Comparison of ENCODE assay signal across 13 mouse cellular contexts in the genomic region with DNA sequence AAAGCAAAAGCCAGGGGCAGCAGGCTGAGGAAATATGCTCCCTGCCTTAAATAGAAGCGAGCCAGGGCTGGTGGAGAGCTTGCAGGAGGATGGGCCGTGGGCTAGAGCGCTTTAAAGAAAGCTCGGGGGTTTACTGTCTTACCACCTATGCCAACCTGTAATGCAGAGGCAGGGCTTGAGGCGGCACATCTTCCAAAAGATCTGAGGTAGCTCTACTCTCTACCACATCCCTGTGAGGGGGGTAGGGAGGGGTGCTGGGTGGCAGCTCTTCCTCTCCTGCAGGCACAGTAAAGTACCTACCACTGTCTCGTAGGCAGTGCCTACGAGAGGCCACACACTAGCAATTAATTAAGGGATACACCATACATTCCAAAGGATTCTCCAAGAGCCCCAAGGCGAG. TPM values are rescaled to one million over a fixed set of nuclear protein-coding genes. Genes with fewer than 3 reads are reported as not detected.
A peak's percentile ranks its signal among the peaks of the same experiment; 100 is the strongest.
DNase-seq lines count a peak whose midpoint lies in the region; ATAC-seq lines count a peak whose summit lies in the region.
"Had no signal": no experiment of that assay in that cellular context is flagged by ENCODE, and none has a peak within 500 bp of the region (broad histone marks: within the 10 kb centered on the region; RNA-seq: fewer than 3 reads in every experiment).

No protein-coding gene starts in this region.

- H3K36me3 ChIP-seq in heart, embryonic 13.5 days: no peaks in the 10 kb centered on the region
- H3K36me3 ChIP-seq in lung, embryonic 16.5 days (ENCODE audit: control insufficient read depth, insufficient read depth, low read length): no peaks in the 10 kb centered on the region
- H3K36me3 ChIP-seq: embryonic facial prominence, embryonic 12.5 days; liver, embryonic 13.5 days had no signal

- no peak for ATAC-seq in heart, embryonic 13.5 days (ENCODE audit: extremely low read depth, insufficient number of reproducible peaks, low FRiP score, low TSS enrichment)
- no peak for ATAC-seq in lung, embryonic 16.5 days (ENCODE audit: low read depth)
- ATAC-seq in inflammation-experienced regulatory T-cells, adult 6 months: peak; percentile 73
- ATAC-seq: forebrain, postnatal 0 days had no signal

- peaks cover 56% of the 10 kb centered on the region for H3K4me1 ChIP-seq in heart, embryonic 13.5 days
- H3K4me1 ChIP-seq in lung, embryonic 16.5 days (replicated peaks; ENCODE audit: control insufficient read depth, insufficient read depth, low read length): peaks cover 23% of the 10 kb centered on the region

- H3K9ac ChIP-seq in heart, embryonic 13.5 days: no peak overlapping the region
- no peak overlapping the region for H3K9ac ChIP-seq in lung, embryonic 16.5 days (ENCODE audit: low read length)
- H3K9ac ChIP-seq: embryonic facial prominence, embryonic 12.5 days; forebrain, postnatal 0 days; liver, embryonic 13.5 days had no signal

- H3K4me2 ChIP-seq in heart, embryonic 13.5 days: peak overlapping the region; percentile 40
- H3K4me2 ChIP-seq in lung, embryonic 16.5 days (ENCODE audit: low read depth, low read length): no peak overlapping the region
- H3K4me2 ChIP-seq: embryonic facial prominence, embryonic 12.5 days; liver, embryonic 13.5 days had no signal

- WGBS in heart, embryonic 13.5 days: 47% methylated on average over 8 of the region's 8 CpGs
- WGBS in lung, embryonic 16.5 days: 64% methylated on average over 8 of the region's 8 CpGs

- no peaks in the 10 kb centered on the region for H3K9me3 ChIP-seq in heart, embryonic 13.5 days
- no peaks in the 10 kb centered on the region for H3K9me3 ChIP-seq in lung, embryonic 16.5 days (ENCODE audit: control insufficient read depth, low read length)
- H3K9me3 ChIP-seq: embryonic facial prominence, embryonic 12.5 days; liver, embryonic 13.5 days; megakaryocyte, embryonic 14.5 days had no signal

- no peak for DNase-seq in heart, postnatal 4 days
- no peak for DNase-seq in lung, postnatal 10 days
- peak; percentile 47 to 67 for DNase-seq in thymus, postnatal 36 days
- DNase-seq in ovary, postnatal 14 days (ENCODE audit: low spot score): no peak
- DNase-seq: forebrain, postnatal 0 days; kidney, postnatal 10 days; layer of hippocampus, postnatal 36 days; liver, embryonic 13.5 days had no signal

- no peak overlapping the region for H3K4me3 ChIP-seq in heart, embryonic 13.5 days
- no peak overlapping the region for H3K4me3 ChIP-seq in lung, embryonic 16.5 days (ENCODE audit: low read length)
- H3K4me3 ChIP-seq: embryonic facial prominence, embryonic 12.5 days; liver, embryonic 13.5 days had no signal

- no peaks in the 10 kb centered on the region for H3K27me3 ChIP-seq in heart, embryonic 13.5 days (replicated peaks)
- no peaks in the 10 kb centered on the region for H3K27me3 ChIP-seq in lung, embryonic 16.5 days (ENCODE audit: control insufficient read depth, insufficient read depth, low read depth, low read length)
- H3K27me3 ChIP-seq: embryonic facial prominence, embryonic 12.5 days; liver, embryonic 13.5 days; megakaryocyte, embryonic 14.5 days had no signal

- H3K27ac ChIP-seq in heart, embryonic 13.5 days (replicated peaks): peak overlapping the region; percentile 33; the same call in 1 of the 2 replicates
- H3K27ac ChIP-seq in lung, embryonic 16.5 days (ENCODE audit: low read length): peak overlapping the region; percentile 45
- H3K27ac ChIP-seq: embryonic facial prominence, embryonic 12.5 days; liver, embryonic 13.5 days had no signal

RNA-seq across cellular contexts. Expression of a gene that starts 52.9 kb away (rescaled TPM):
- polyA plus RNA-seq in heart, embryonic 13.5 days (2015; fragmentation: Nextera tagmentation; extraction: Ambion mirVana): 4.3 and 6.4 TPM in 2 replicates
- total RNA-seq in heart, postnatal 4 days (2021): 1 to 10 TPM; 7.5 to 7.9 TPM
- polyA plus RNA-seq in lung, embryonic 16.5 days (2015; fragmentation: Nextera tagmentation; extraction: Ambion mirVana): 10.6 and 11.8 TPM in 2 replicates
- 10 to 100 TPM; 13.4 to 31.0 (median 14.1) TPM for polyA plus RNA-seq in inflammation-experienced regulatory T-cells, adult 6 months (2017; shearing (Covaris generic))

Comparison
In these comparisons a context has a peak if more than half of its experiments do, and no peak if none do; other contexts are left out.
1. DNase-seq: peak in thymus, postnatal 36 days (2 of 2); none in heart, postnatal 4 days (single experiment), lung, postnatal 10 days (single experiment) and ovary, postnatal 14 days (single experiment).